Mouse (Mus musculus) adrenal gland, postnatal 0 days (tissue): ENCODE data around the gene Cd9. TPM values are rescaled to one million over a fixed set of nuclear protein-coding genes. Genes with fewer than 3 reads are reported as not detected.

ENCODE experiments used
- polyA plus RNA-seq: library from polyadenylated mRNA; unstranded; fragments of >200 nt; fragmentation: Nextera tagmentation; extraction: Ambion mirVana; gene quantifications from 2 replicates; pipeline ENCODE4 v1.2.1, GENCODE M21; 2015

Gene Cd9
- polyA plus RNA-seq, result 278 and 300 TPM in 2 replicates

DNA sequence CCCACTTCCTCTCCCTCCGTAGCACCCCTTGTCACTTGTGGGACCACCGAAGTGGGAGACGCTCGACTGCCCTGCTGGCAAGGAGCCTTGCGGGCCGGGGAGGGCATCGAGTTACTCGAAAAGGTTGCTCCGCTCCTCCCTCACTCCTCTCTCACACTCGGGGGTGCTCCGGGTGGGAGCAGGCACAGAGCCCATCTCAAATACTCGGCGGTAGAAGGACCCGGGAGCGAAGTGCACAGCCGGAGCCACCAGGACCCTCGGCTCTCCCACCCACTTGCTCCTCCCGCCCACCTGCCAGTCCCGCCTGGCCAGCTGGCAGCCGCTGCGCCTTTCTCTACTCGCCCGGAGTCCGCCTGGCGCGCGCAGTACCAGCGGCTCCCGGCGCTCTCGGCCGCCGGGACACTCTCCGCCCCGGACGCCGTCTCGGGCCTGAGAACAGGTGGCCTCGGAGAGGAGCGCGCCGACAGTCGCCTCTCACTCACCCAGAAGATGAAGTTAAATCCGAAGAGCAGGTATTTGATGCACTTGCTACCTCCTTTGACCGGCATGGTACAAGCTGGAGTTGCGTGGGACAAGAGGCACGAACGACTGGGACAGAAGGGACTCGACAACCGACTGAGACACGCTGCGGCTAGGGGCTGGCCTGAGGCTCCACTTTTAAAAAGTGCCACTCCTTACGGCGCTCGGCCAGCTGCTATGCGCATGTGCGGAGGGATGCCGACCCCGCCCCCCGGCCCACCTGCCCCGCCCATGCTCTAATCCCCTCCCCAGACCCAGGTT, at the start of gene Cd9:
Gene Cd9, minus strand, starts transcription at position 700 of the 780 bp plus-strand sequence.

Other genes with a start within 250 kb of the Cd9 start
- not detected in 2 replicates for gene Tuba3a, start 208.7 kb downstream of the Cd9 start, polyA plus RNA-seq
- 50.3 and 70.1 TPM in 2 replicates for gene Ltbr, start 180.9 kb downstream of the Cd9 start, polyA plus RNA-seq
- 1.2 and 1.6 TPM in 2 replicates for gene Scnn1a, start 174.1 kb downstream of the Cd9 start, polyA plus RNA-seq
- 86.6 and 158 TPM in 2 replicates for gene Tnfrsf1a, start 145.4 kb downstream of the Cd9 start, polyA plus RNA-seq
- 0.30 and 0.51 TPM in 2 replicates for gene Plekhg6, start 114.0 kb downstream of the Cd9 start, polyA plus RNA-seq
- 3.3 and 9.1 TPM in 2 replicates for gene Vwf, start 52.0 kb upstream of the Cd9 start, polyA plus RNA-seq
- gene Ano2, start 195.6 kb upstream of the Cd9 start, polyA plus RNA-seq, result 0.25 and 0.79 TPM in 2 replicates